Mouse (Mus musculus) right cerebral cortex, adult 2 months (tissue): ENCODE measurements around the gene Kctd14.
"Not testable (repeated sequence)": the region's sequence is repeated elsewhere in the genome, so short reads cannot be mapped to it uniquely, and the experiment has no call there.

Experiments
- DNase-seq, 2 experiments: peaks; one replicate each; pipeline ENCODE4 v3.0.0; 2021 to 2022; ENCODE audit warnings: low spot score in 2 of 2

Gene Kctd14

GRCm38 (mm10) chr7:97451023-97451422, at the start of gene Kctd14:
Gene Kctd14 (plus strand): TSS chr7:97451323.
- not testable (repeated sequence) for DNase-seq

GRCm38 (mm10) chr7:97407145-97407544, 44.0 kb upstream of the Kctd14 start:
- no peak for DNase-seq

GRCm38 (mm10) chr7:97411106-97411505, 40.0 kb upstream of the Kctd14 start:
- DNase-seq = no peak

GRCm38 (mm10) chr7:97411575-97411974, 39.5 kb upstream of the Kctd14 start:
- no peak for DNase-seq

- DNase-seq = no peak
Measured at GRCm38 (mm10) chr7:97413981-97414380, 37.1 kb upstream of the Kctd14 start.

- DNase-seq = no peak
Measured at GRCm38 (mm10) chr7:97414426-97414825, 36.7 kb upstream of the Kctd14 start.

- no peak for DNase-seq
Measured at GRCm38 (mm10) chr7:97414915-97415687, 36.0 kb upstream of the Kctd14 start.

- DNase-seq = no peak
Measured at GRCm38 (mm10) chr7:97416473-97416872, 34.6 kb upstream of the Kctd14 start.

GRCm38 (mm10) chr7:97416906-97417777, 34.0 kb upstream of the Kctd14 start, which contains the start of gene Thrsp:
Gene Thrsp (minus strand): TSS chr7:97417730.
- DNase-seq = peak; percentile 64 to 70

- no peak for DNase-seq
Measured at GRCm38 (mm10) chr7:97418717-97419116, 32.4 kb upstream of the Kctd14 start.

- DNase-seq = no peak
Measured at GRCm38 (mm10) chr7:97419163-97419562, 32.0 kb upstream of the Kctd14 start.

GRCm38 (mm10) chr7:97420406-97420805, 30.7 kb upstream of the Kctd14 start:
- DNase-seq = no peak

GRCm38 (mm10) chr7:97420958-97421651, 30.0 kb upstream of the Kctd14 start:
- peak in 1 of 2 experiments; percentile 29 for DNase-seq

GRCm38 (mm10) chr7:97423754-97424153, 27.4 kb upstream of the Kctd14 start:
- no peak for DNase-seq

- DNase-seq = peak; percentile 88 to 90
Measured at GRCm38 (mm10) chr7:97424621-97425245, 26.4 kb upstream of the Kctd14 start.

GRCm38 (mm10) chr7:97426566-97426965, 24.6 kb upstream of the Kctd14 start:
- DNase-seq = no peak

GRCm38 (mm10) chr7:97427296-97427695, 23.8 kb upstream of the Kctd14 start:
- DNase-seq = no peak

- DNase-seq = no peak
Measured at GRCm38 (mm10) chr7:97427778-97428420, 23.2 kb upstream of the Kctd14 start.

- no peak for DNase-seq
Measured at GRCm38 (mm10) chr7:97429705-97430104, 21.4 kb upstream of the Kctd14 start.

- not testable (repeated sequence) for DNase-seq
Measured at GRCm38 (mm10) chr7:97433517-97433916, 17.6 kb upstream of the Kctd14 start.

GRCm38 (mm10) chr7:97434517-97434916, 16.6 kb upstream of the Kctd14 start:
- no peak for DNase-seq
